Comparison of ENCODE assay signal across 10 mouse cellular contexts in the genomic region with DNA sequence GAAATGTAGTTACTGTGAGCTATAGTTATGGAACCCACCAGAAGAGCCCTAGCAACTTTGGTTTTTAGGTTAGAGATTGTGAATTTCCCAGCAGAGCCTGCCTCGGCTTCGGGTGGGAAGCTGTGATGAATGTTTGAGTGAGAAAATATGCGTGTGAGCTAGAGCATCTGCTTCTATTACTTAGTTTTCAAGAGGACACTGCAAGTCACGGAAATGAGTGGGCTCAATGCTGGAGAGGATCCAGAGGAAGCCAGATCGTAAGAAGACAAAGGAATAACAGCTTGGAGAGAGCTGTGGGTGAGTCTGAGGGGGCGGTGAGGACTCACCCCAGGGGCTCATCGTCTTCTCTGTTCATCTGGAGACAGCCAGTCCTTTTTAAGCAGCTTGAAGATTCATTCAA.
DNase-seq lines count a peak whose midpoint lies in the region; ATAC-seq and TF ChIP-seq lines count a peak whose summit lies in the region.
"Had no signal": no experiment of that assay in that cellular context is flagged by ENCODE, and none has a peak within 500 bp of the region (broad histone marks: within the 10 kb centered on the region; RNA-seq: fewer than 3 reads in every experiment).

No protein-coding gene starts in this region.

- WGBS in lung, postnatal 0 days: 50% methylated on average over 7 of the region's 7 CpGs
- WGBS in forebrain, embryonic 15.5 days: 60% methylated on average over 7 of the region's 7 CpGs

- H3K27ac ChIP-seq in lung, postnatal 0 days (ENCODE audit: low read length): no peak overlapping the region
- no peak overlapping the region for H3K27ac ChIP-seq in forebrain, embryonic 15.5 days (replicated peaks)
- H3K27ac ChIP-seq: embryonic facial prominence, embryonic 12.5 days; limb, embryonic 12.5 days had no signal

- no peak overlapping the region for H3K4me2 ChIP-seq in lung, postnatal 0 days (replicated peaks; ENCODE audit: low read depth, low read length)
- no peak overlapping the region for H3K4me2 ChIP-seq in forebrain, embryonic 15.5 days (replicated peaks)
- H3K4me2 ChIP-seq: embryonic facial prominence, embryonic 12.5 days; limb, embryonic 12.5 days had no signal

- TF ChIP-seq EP300 in lung, postnatal 0 days (IDR thresholded peaks at IDR 0.05): no peak

- H3K4me1 ChIP-seq in lung, postnatal 0 days (ENCODE audit: insufficient read depth, low read depth, low read length): no peaks in the 10 kb centered on the region
- no peaks in the 10 kb centered on the region for H3K4me1 ChIP-seq in forebrain, embryonic 15.5 days
- H3K4me1 ChIP-seq: embryonic facial prominence, embryonic 12.5 days had no signal

- H3K4me3 ChIP-seq in lung, postnatal 0 days (ENCODE audit: low read depth, low read length): no peak overlapping the region
- H3K4me3 ChIP-seq in forebrain, embryonic 15.5 days: no peak overlapping the region
- H3K4me3 ChIP-seq: embryonic facial prominence, embryonic 12.5 days; limb, embryonic 12.5 days had no signal

- H3K9me3 ChIP-seq in lung, postnatal 0 days (ENCODE audit: low read length): no peaks in the 10 kb centered on the region
- no peaks in the 10 kb centered on the region for H3K9me3 ChIP-seq in forebrain, embryonic 15.5 days
- H3K9me3 ChIP-seq: embryonic facial prominence, embryonic 12.5 days; limb, embryonic 12.5 days had no signal

- no peak for ATAC-seq in lung, postnatal 0 days
- ATAC-seq in forebrain, embryonic 15.5 days (replicated peaks): no peak
- ATAC-seq: activated CD4-positive, CD25-positive, alpha-beta regulatory T cell, adult 4 months had no signal

- no peaks in the 10 kb centered on the region for H3K36me3 ChIP-seq in lung, postnatal 0 days (ENCODE audit: insufficient read depth, low read length)
- H3K36me3 ChIP-seq in forebrain, embryonic 15.5 days: no peaks in the 10 kb centered on the region
- H3K36me3 ChIP-seq: embryonic facial prominence, embryonic 12.5 days; limb, embryonic 12.5 days had no signal

- H3K9ac ChIP-seq in lung, postnatal 0 days (replicated peaks; ENCODE audit: low read depth): no peak overlapping the region
- no peak overlapping the region for H3K9ac ChIP-seq in forebrain, embryonic 15.5 days (replicated peaks)
- H3K9ac ChIP-seq: embryonic facial prominence, embryonic 12.5 days; limb, embryonic 12.5 days had no signal

- no peak for TF ChIP-seq CTCF in lung, postnatal 0 days (IDR thresholded peaks at IDR 0.05)

- DNase-seq in lung, postnatal 0 days (ENCODE audit: low spot score): peak; percentile 7
- no peak for DNase-seq in lung, postnatal 4 days
- peak; percentile 73 for DNase-seq in layer of hippocampus, adult 11-12 months (ENCODE audit: low spot score)
- peak; percentile 47 to 95 for DNase-seq in left cerebral cortex, adult 8-10 months (ENCODE audit: low spot score in 2 of 2)
- DNase-seq in cerebellum, postnatal 36 days: no peak
- no peak for DNase-seq in cerebellum, postnatal 4 days (ENCODE audit: low spot score in 2 of 2)

- H3K27me3 ChIP-seq in lung, postnatal 0 days (replicated peaks; ENCODE audit: insufficient read depth, low read length): no peaks in the 10 kb centered on the region
- no peaks in the 10 kb centered on the region for H3K27me3 ChIP-seq in forebrain, embryonic 15.5 days
- H3K27me3 ChIP-seq: embryonic facial prominence, embryonic 12.5 days; limb, embryonic 12.5 days had no signal

Comparison
In these comparisons a context has a peak if more than half of its experiments do, and no peak if none do; other contexts are left out.
1. DNase-seq: peak in lung, postnatal 0 days (single experiment), layer of hippocampus, adult 11-12 months (single experiment) and left cerebral cortex, adult 8-10 months (2 of 2); none in lung, postnatal 4 days (0 of 2), cerebellum, postnatal 36 days (0 of 2) and cerebellum, postnatal 4 days (0 of 2).